Mouse (Mus musculus) forebrain, embryonic 13.5 days (tissue): Measurements from ENCODE around the gene Yipf3. TPM values are rescaled to one million over a fixed set of nuclear protein-coding genes. Genes with fewer than 3 reads are reported as not detected.

Source experiments
- ATAC-seq: fragments of 200-750 bp; cut with Nextera tagmentation; 2 replicates; pipeline ENCODE4 v1.8.0; 2017
- H3K27ac ChIP-seq: fragments of 300-500 bp; sonication (generic); 2 replicates; pipeline ENCODE4 v1.5.1; 2015; ENCODE audit warnings: inconsistent platforms, mild to moderate bottlenecking, moderate library complexity
- H3K27me3 ChIP-seq: fragments of 300-500 bp; sonication (generic); 2 replicates; pipeline ENCODE4 v1.6.1; 2015; ENCODE audit warnings: mild to moderate bottlenecking, inconsistent platforms
- H3K36me3 ChIP-seq: fragments of 300-500 bp; sonication (generic); 2 replicates; pipeline ENCODE4 v1.6.1; 2015; ENCODE audit warnings: mild to moderate bottlenecking, inconsistent platforms; ENCODE audit not compliant: poor library complexity, severe bottlenecking
- H3K4me1 ChIP-seq: fragments of 300-500 bp; sonication (generic); 2 replicates; pipeline ENCODE4 v1.6.1; 2015; ENCODE audit warnings: inconsistent platforms
- H3K4me2 ChIP-seq: fragments of 300-500 bp; sonication (generic); 2 replicates; pipeline ENCODE4 v1.6.1; 2015; ENCODE audit warnings: inconsistent platforms, mild to moderate bottlenecking, moderate library complexity
- H3K4me3 ChIP-seq: fragments of 300-500 bp; sonication (generic); 2 replicates; pipeline ENCODE4 v1.5.1; 2015; ENCODE audit warnings: mild to moderate bottlenecking, inconsistent platforms
- H3K9ac ChIP-seq: fragments of 300-500 bp; sonication (generic); 2 replicates; pipeline ENCODE4 v1.6.1; 2015; ENCODE audit warnings: mild to moderate bottlenecking, inconsistent platforms
- H3K9me3 ChIP-seq: fragments of 300-500 bp; sonication (generic); replicated peaks from 2 replicates; pipeline ENCODE4 v1.6.1; 2016; ENCODE audit warnings: inconsistent platforms
- WGBS: fragments of 180-500 bp; shearing (Covaris S2); methylation state at CpG from one replicate; pipeline ENCODE4 v1.1.7; 2015; 5-methylcytosine and 5-hydroxymethylcytosine counted together
- polyA plus RNA-seq: library from polyadenylated mRNA; unstranded; fragments of >200 nt; fragmentation: Nextera tagmentation; extraction: Ambion mirVana; gene quantifications from 2 replicates; pipeline ENCODE4 v1.2.1, GENCODE M21; 2015

Gene Yipf3
- polyA plus RNA-seq, 1 experiment from 2014 or later, result 80.3 TPM

DNA sequence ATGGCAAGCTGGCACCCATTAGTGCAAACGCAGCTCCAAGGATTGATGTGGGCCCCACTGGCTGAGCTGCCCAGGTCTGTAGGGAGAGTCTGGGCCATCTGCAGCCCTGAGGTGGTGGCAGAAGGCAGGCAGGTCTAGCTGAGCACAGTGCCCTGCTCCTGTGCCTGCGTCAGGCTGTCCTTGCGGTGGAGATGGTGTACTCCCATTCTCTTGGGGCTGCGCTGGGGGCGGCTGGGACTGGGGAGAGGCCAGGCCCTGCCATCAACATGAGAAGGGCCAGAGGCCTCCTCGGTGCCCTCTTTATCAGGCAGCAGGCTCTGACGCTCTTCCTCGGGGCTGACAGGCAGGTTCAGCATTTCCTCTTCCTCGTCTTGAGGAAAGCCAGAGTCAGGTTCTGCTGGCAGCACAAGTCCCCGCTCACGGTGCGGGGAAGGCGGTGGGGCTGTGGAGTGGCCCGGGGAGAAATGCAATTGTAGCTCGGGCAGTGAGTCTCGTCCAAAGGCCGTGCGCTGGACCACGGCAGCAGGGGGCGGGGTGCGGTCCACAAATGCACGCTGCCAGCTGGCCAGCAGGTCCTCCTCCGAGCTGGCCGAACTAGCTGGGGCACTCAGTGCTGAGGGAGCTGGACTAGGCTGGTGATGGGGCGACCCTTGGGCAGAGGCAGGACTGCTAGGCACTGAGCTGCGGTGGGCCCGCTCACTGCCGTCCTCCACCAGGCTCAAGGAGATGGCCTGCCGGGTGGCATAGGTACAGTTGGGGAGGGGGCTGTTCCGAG, 10.6 kb downstream of the Yipf3 start:
- Histone ChIP-seq H3K4me1 (peaks cover 16% of the 10 kb centered on the region), H3K36me3 (peaks cover 74% of the 10 kb centered on the region), H3K4me3 (no peak overlapping the region), H3K27ac (no peak overlapping the region), H3K9ac (no peak overlapping the region), H3K4me2 (no peak overlapping the region), H3K27me3 (peaks cover 13% of the 10 kb centered on the region; the same call in 1 of the 2 replicates), H3K9me3 (no peaks in the 10 kb centered on the region)
- 86% methylated on average over 30 of the region's 30 CpGs for WGBS
- ATAC-seq, result no peak

DNA sequence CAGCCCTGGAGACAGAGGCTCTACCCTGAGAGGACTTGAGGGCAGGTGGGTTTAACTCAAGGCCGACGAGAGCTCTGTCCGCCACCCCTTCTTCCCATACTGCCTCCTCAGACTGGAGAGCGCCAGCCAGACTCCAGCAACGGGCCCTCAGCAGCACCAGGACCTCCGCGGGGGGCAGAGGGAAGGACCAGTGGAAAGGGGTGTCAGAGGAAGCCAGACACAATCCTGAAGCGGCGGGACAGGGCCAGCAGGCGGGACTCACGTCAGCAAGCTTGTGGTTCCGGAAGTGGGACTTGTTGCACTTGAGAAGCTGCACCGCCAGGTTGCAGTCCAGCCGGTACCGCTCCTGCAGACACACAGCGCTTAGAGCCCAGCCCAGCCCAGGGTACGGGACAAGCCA, 11.8 kb downstream of the Yipf3 start:
- Histone ChIP-seq H3K9ac (no peak overlapping the region), H3K9me3 (no peaks in the 10 kb centered on the region), H3K4me2 (no peak overlapping the region), H3K4me1 (peaks cover 8% of the 10 kb centered on the region), H3K27ac (no peak overlapping the region), H3K36me3 (peaks cover 86% of the 10 kb centered on the region), H3K27me3 (peaks cover 9% of the 10 kb centered on the region; the same call in 1 of the 2 replicates), H3K4me3 (no peak overlapping the region)
- 91% methylated on average over 17 of the region's 17 CpGs for WGBS
- ATAC-seq, result no peak

DNA sequence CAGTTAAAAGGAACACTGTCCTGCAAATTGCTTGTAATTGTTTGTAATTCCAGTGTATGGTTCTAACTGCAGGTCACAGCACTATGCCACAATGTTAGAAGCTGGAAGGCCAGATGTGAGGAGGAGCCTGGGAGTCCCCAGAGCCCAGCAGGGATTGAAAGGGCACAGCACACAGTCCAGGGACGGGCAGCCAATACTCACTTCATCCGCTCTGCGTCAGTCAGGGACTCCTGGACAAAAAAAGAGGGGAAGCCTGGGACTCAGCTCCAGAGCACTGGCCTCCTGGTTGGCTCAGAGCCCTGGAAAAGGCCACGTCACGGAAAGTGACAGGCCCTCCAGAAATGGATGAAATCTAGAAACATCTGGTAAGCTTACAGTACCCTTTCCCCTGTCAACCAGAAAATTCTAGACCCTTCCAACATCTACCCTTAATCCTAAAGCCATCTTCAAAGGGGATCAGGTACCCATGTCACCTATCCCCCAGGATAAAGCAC, 14.4 kb downstream of the Yipf3 start:
- no peaks in the 10 kb centered on the region for H3K27me3 ChIP-seq
- H3K4me2 ChIP-seq, result no peak overlapping the region
- H3K9me3 ChIP-seq, result no peaks in the 10 kb centered on the region
- H3K36me3 ChIP-seq, result peaks cover 90% of the 10 kb centered on the region
- no peaks in the 10 kb centered on the region for H3K4me1 ChIP-seq
- 93% methylated on average over 5 of the region's 5 CpGs for WGBS
- no peak overlapping the region for H3K4me3 ChIP-seq
- no peak overlapping the region for H3K27ac ChIP-seq
- H3K9ac ChIP-seq, result no peak overlapping the region
- ATAC-seq, result no peak

GRCm38 (mm10) chr17:46265502-46265901, 17.6 kb downstream of the Yipf3 start:
- Histone ChIP-seq H3K36me3 (peaks cover 80% of the 10 kb centered on the region), H3K4me2 (no peak overlapping the region), H3K4me3 (no peak overlapping the region), H3K27me3 (no peaks in the 10 kb centered on the region), H3K4me1 (no peaks in the 10 kb centered on the region), H3K27ac (no peak overlapping the region), H3K9me3 (no peaks in the 10 kb centered on the region), H3K9ac (no peak overlapping the region)
- ATAC-seq, result peak; percentile 22; the same call in 1 of the 2 replicates
- 88% methylated on average over 12 of the region's 12 CpGs for WGBS

DNA sequence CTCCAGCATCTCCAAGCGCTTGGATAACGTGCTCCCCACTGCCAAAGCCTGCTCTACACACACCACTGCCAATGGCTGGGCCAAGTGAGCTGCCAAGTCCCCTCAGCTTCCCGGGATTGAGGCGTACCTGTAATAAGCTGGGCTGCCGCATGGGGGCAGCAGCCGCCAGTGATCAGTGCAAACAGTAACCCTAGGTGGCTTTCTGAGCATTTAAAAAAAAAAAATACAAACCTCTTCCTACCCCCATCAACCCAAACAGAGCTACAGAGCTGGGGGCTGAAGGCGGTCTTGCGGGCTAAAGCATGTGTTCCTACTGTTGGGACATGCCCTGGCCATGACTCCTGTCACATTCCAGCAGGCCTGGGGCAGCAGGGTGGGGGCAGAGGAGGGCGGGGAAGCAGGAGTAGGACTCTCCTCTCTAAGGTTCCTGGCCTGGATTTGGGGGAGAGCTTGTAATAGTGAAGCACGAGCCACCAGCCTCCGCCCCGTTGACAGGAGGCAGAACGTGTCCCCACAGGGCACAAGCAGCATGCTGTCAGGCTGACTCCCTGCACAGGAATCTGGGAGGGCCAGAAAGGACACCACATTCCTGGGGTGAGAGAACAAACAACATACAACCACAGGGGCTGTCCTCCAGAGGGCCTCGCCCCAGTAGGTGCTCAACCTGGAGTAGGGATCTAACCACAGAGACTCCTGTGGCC, 18.2 kb downstream of the Yipf3 start:
- Histone ChIP-seq H3K9me3 (no peaks in the 10 kb centered on the region), H3K27ac (0 out of 2 replicates have a peak overlapping the region, but pooled peaks have one; percentile 6), H3K9ac (no peak overlapping the region), H3K4me3 (no peak overlapping the region), H3K4me1 (no peaks in the 10 kb centered on the region), H3K4me2 (no peak overlapping the region), H3K36me3 (peaks cover 80% of the 10 kb centered on the region), H3K27me3 (no peaks in the 10 kb centered on the region)
- ATAC-seq, result peak; percentile 70
- WGBS, result 32% methylated on average over 14 of the region's 14 CpGs

DNA sequence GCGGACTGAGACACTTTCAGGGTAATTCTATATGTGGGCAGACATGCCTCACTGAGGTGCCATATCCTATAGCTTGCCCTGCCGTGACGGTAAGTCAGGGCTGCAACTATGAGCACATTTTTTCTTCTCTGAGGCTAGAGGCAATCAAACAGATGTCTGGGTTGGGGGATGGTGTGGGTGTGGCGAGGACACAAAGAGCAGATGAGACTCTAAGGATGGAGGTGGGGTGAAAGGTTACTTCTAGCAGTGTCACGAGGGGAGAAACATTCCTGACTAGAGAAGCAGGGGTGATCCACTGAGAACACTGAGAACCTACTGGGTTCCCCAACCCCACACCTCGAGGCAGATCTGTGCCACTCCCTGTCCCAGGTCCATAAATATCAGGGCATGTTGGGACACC, 19.1 kb downstream of the Yipf3 start:
- Histone ChIP-seq H3K4me2 (no peak overlapping the region), H3K4me3 (no peak overlapping the region), H3K27me3 (no peaks in the 10 kb centered on the region), H3K27ac (no peak overlapping the region), H3K9ac (no peak overlapping the region), H3K36me3 (peaks cover 80% of the 10 kb centered on the region), H3K9me3 (no peaks in the 10 kb centered on the region), H3K4me1 (no peaks in the 10 kb centered on the region)
- 73% methylated on average over 6 of the region's 6 CpGs for WGBS
- ATAC-seq, result no peak

GRCm38 (mm10) chr17:46267511-46267910, 19.6 kb downstream of the Yipf3 start:
- H3K36me3 ChIP-seq, result peaks cover 78% of the 10 kb centered on the region

DNA sequence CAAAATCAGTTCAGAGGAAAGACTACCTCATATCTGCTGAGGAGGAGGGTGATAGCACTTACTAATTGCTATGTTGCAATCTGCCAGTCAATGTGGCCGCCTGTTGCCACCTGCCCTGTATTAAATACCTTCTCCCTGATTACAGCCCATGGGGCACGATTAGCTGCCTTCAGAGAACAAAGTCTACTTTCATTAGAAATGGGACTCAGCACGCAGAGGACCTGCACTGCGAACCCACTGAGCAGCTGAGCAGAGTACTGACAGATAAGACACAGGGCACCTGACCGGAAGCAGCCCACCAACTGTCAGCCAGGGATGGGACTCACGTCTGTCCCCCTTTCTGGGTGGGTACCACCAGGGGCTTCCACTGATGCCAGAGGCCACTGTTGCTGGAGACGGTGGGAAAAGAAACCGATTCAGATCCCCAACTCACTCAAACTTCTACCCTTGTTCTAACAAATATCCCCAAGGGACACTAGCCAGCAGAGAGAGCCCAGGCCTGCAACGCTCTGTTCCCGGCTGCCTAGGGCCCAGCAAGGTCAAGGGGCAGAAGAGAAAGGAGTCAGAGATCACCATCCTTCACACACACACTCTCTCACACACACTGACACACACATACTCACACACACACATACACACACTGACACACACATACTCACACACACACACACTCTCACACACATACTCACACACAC, 20.3 kb downstream of the Yipf3 start:
- ATAC-seq, result no peak
- no peaks in the 10 kb centered on the region for H3K4me1 ChIP-seq
- H3K4me2 ChIP-seq, result no peak overlapping the region
- no peak overlapping the region for H3K27ac ChIP-seq
- H3K36me3 ChIP-seq, result peaks cover 75% of the 10 kb centered on the region
- no peaks in the 10 kb centered on the region for H3K9me3 ChIP-seq
- no peak overlapping the region for H3K9ac ChIP-seq
- H3K4me3 ChIP-seq, result no peak overlapping the region
- 87% methylated on average over 10 of the region's 10 CpGs for WGBS
- H3K27me3 ChIP-seq, result no peaks in the 10 kb centered on the region

More at GRCm38 (mm10) chr17:46267511-46267910, 19.6 kb downstream of the Yipf3 start:
- Histone ChIP-seq H3K4me1 (no peaks in the 10 kb centered on the region), H3K4me2 (no peak overlapping the region), H3K9me3 (no peaks in the 10 kb centered on the region), H3K4me3 (no peak overlapping the region), H3K27me3 (no peaks in the 10 kb centered on the region), H3K27ac (no peak overlapping the region), H3K9ac (no peak overlapping the region)
- ATAC-seq, result no peak
- WGBS, result 90% methylated on average over 7 of the region's 7 CpGs

- H3K9ac ChIP-seq, result 0 out of 2 replicates have a peak overlapping the region, but pooled peaks have one; percentile 5
These were observed 22.1 kb downstream of the Yipf3 start for GRCm38 (mm10) chr17:46269771-46270534.

GRCm38 (mm10) chr17:46272058-46272457, 24.2 kb downstream of the Yipf3 start:
- no peak overlapping the region for H3K4me2 ChIP-seq
- WGBS, result 98% methylated on average over 2 of the region's 2 CpGs
- H3K4me3 ChIP-seq, result no peak overlapping the region
- no peak overlapping the region for H3K27ac ChIP-seq
- no peaks in the 10 kb centered on the region for H3K9me3 ChIP-seq
- peaks cover 53% of the 10 kb centered on the region for H3K36me3 ChIP-seq
- H3K27me3 ChIP-seq, result no peaks in the 10 kb centered on the region
- no peaks in the 10 kb centered on the region for H3K4me1 ChIP-seq
- no peak overlapping the region; the same call in 1 of the 2 replicates for H3K9ac ChIP-seq
- no peak for ATAC-seq

More at GRCm38 (mm10) chr17:46269771-46270534, 22.1 kb downstream of the Yipf3 start:
- 87% methylated on average over 19 of the region's 19 CpGs for WGBS
- Histone ChIP-seq H3K27ac (no peak overlapping the region), H3K9me3 (no peaks in the 10 kb centered on the region), H3K4me2 (no peak overlapping the region), H3K27me3 (no peaks in the 10 kb centered on the region), H3K4me3 (no peak overlapping the region), H3K36me3 (peaks cover 65% of the 10 kb centered on the region), H3K4me1 (no peaks in the 10 kb centered on the region)
- ATAC-seq, result no peak

- Histone ChIP-seq H3K9ac (no peak overlapping the region), H3K36me3 (peaks cover 47% of the 10 kb centered on the region), H3K9me3 (no peaks in the 10 kb centered on the region), H3K4me1 (no peaks in the 10 kb centered on the region), H3K27ac (no peak overlapping the region), H3K4me2 (no peak overlapping the region), H3K27me3 (no peaks in the 10 kb centered on the region), H3K4me3 (no peak overlapping the region)
- 92% methylated on average over 5 of the region's 5 CpGs for WGBS
- no peak for ATAC-seq
These were observed 24.8 kb downstream of the Yipf3 start for GRCm38 (mm10) chr17:46272675-46273074.
